Mouse (Mus musculus) natural killer cell, adult 2 months (primary cell): ENCODE measurements at regions not wholly inside any gene's neighbourhood (a gene's known extent, or its start where the extent isn't known, plus 50 kb on each side); places are given as distances from the start of the nearest gene placed in this dataset.
A peak's percentile ranks its signal among the peaks of the same experiment; 100 is the strongest.

ENCODE experiments used
- DNase-seq, 2 experiments: peaks; one replicate each; pipeline ENCODE4 v3.0.0; 2022; ENCODE audit warnings: low spot score in 2 of 2

DNA sequence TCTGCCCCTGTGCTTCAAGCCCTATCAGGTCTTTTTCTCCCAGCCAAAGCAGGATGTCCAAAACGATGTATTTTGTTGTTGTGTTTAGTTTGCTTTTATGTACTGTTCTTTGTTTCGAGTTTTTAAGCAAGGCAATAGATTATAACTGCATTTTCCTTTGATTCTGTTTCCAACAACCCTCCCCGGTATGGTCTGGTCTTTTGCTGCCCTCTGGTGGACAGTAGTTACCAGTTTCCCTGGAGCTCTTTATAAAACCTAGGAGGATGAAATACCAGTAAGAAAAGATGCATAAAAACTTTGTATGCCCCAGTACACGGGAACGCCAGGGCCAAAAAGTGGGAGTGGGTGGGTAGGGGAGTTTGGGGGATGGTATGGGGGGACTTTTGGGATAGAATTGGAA lies 73.9 kb upstream of the Itm2a start:
- peak in 1 of 2 experiments; percentile 19 for DNase-seq

DNA sequence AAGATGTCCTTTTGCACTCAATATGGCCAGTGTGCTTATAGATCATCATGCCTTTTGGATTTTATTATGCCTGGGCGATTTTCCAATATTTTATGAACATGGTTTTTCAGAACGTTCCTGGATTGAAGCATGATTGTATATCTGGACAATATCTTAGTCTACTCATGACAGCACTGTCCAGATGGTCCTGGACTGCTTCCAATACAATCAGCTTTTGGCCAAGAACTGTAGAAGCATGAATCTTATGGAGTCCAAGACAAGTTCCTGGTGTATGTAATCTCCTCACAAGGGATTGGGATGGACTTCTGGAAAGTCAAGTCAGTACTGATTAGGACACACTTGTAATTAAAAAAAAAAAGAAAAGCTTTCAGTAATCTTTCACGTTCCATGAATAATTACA lies 66.1 kb upstream of the Itm2a start:
- DNase-seq: no peak
